Mouse (Mus musculus) neural tube, embryonic 10.5 days (tissue): Measurements from ENCODE around the gene Lzic.
"Not testable (repeated sequence)": the region's sequence is repeated elsewhere in the genome, so short reads cannot be mapped to it uniquely, and the experiment has no call there.

ENCODE experiments used
- DNase-seq: peaks from one replicate; pipeline ENCODE4 v3.0.0-alpha.2; 2017; ENCODE audit warnings: low spot score; ENCODE audit errors: extremely low spot score

Gene Lzic

GRCm38 (mm10) chr4:149485053-149485824 is at the start of gene Lzic, which contains the start of gene Nmnat1:
TSS of gene Lzic (plus strand) at chr4:149485229.
TSS of gene Nmnat1 (minus strand) at chr4:149485202.
- DNase-seq: peak; percentile 98

- no peak for DNase-seq
These were observed 44.5 kb upstream of the Lzic start for GRCm38 (mm10) chr4:149440576-149440975.

GRCm38 (mm10) chr4:149442436-149442835 is 42.6 kb upstream of the Lzic start:
- DNase-seq: no peak

- no peak for DNase-seq
These were observed 40.6 kb upstream of the Lzic start for GRCm38 (mm10) chr4:149444465-149444864.

- DNase-seq: peak; percentile 96
These were observed 39.9 kb upstream of the Lzic start for GRCm38 (mm10) chr4:149444964-149445701.

GRCm38 (mm10) chr4:149445868-149446267 is 39.2 kb upstream of the Lzic start:
- peak; percentile 76 for DNase-seq

GRCm38 (mm10) chr4:149446309-149446708 is 38.7 kb upstream of the Lzic start:
- DNase-seq: no peak

GRCm38 (mm10) chr4:149450636-149451035 is 34.4 kb upstream of the Lzic start:
- DNase-seq: no peak

- DNase-seq: peak; percentile 31
These were observed 31.4 kb upstream of the Lzic start for GRCm38 (mm10) chr4:149453656-149454055.

- DNase-seq: no peak
These were observed 30.8 kb upstream of the Lzic start for GRCm38 (mm10) chr4:149454263-149454662.

GRCm38 (mm10) chr4:149454879-149455278 is 30.1 kb upstream of the Lzic start, which contains the start of gene Rbp7:
TSS of gene Rbp7 (minus strand) at chr4:149454978.
- DNase-seq: no peak

GRCm38 (mm10) chr4:149457163-149457562 is 27.9 kb upstream of the Lzic start:
- not testable (repeated sequence) for DNase-seq

GRCm38 (mm10) chr4:149457831-149458430 is 27.1 kb upstream of the Lzic start:
- DNase-seq: no peak

- no peak for DNase-seq
These were observed 26.5 kb upstream of the Lzic start for GRCm38 (mm10) chr4:149458526-149458925.

- no peak for DNase-seq
These were observed 25.6 kb upstream of the Lzic start for GRCm38 (mm10) chr4:149459425-149459824.

- DNase-seq: not testable (repeated sequence)
These were observed 24.6 kb upstream of the Lzic start for GRCm38 (mm10) chr4:149460475-149460874.

- no peak for DNase-seq
These were observed 23.3 kb upstream of the Lzic start for GRCm38 (mm10) chr4:149461579-149462304.

- no peak for DNase-seq
These were observed 22.6 kb upstream of the Lzic start for GRCm38 (mm10) chr4:149462305-149462971.

- no peak for DNase-seq
These were observed 21.5 kb upstream of the Lzic start for GRCm38 (mm10) chr4:149463435-149463950.

- no peak for DNase-seq
These were observed 15.5 kb upstream of the Lzic start for GRCm38 (mm10) chr4:149469557-149469956.

GRCm38 (mm10) chr4:149475096-149475495 is 9.9 kb upstream of the Lzic start:
- no peak for DNase-seq
